Comparison of ENCODE assay signal across 9 mouse cellular contexts in genomic region chr2:71757098-71757497, GRCm38 (mm10). TPM values are rescaled to one million over a fixed set of nuclear protein-coding genes. Genes with fewer than 3 reads are reported as not detected.
DNase-seq lines count a peak whose midpoint lies in the region; ATAC-seq and TF ChIP-seq lines count a peak whose summit lies in the region.
"Had no signal": no experiment of that assay in that cellular context is flagged by ENCODE, and none has a peak within 500 bp of the region (broad histone marks: within the 10 kb centered on the region; RNA-seq: fewer than 3 reads in every experiment).

No protein-coding gene starts in this region.

- H3K9me3 ChIP-seq in hindbrain, embryonic 13.5 days, result no peaks in the 10 kb centered on the region
- H3K9me3 ChIP-seq: stomach, embryonic 15.5 days had no signal

- H3K4me3 ChIP-seq in kidney, adult 2 months (ENCODE audit: insufficient read depth, low read depth, low read length), result no peak overlapping the region
- H3K4me3 ChIP-seq in macrophage (ENCODE audit: inconsistent target), result no peak overlapping the region
- H3K4me3 ChIP-seq in hindbrain, embryonic 13.5 days, result no peak overlapping the region
- H3K4me3 ChIP-seq: stomach, embryonic 15.5 days had no signal

- intact Hi-C loops in gastrocnemius, postnatal 14 days (cut with DNase I; ENCODE audit: low total_unique reads), result no loop called here

- H3K27me3 ChIP-seq in kidney, adult 2 months (replicated peaks; ENCODE audit: control insufficient read depth, insufficient read depth, low read length), result no peaks in the 10 kb centered on the region; the same call in 1 of the 2 replicates
- H3K27me3 ChIP-seq in hindbrain, embryonic 13.5 days, result 0 out of 2 replicates have a peak, but pooled peaks cover 3% of the 10 kb centered on the region
- H3K27me3 ChIP-seq: stomach, embryonic 15.5 days had no signal

- TF ChIP-seq CTCF in kidney, adult 2 months (conservative IDR thresholded peaks at IDR 0.05; ENCODE audit: insufficient read depth, insufficient read length, low read depth, low read length), result no peak

- H3K79me2 ChIP-seq in macrophage (ENCODE audit: inconsistent target), result no peaks in the 10 kb centered on the region

- H3K4me2 ChIP-seq in hindbrain, embryonic 13.5 days, result no peak overlapping the region
- H3K4me2 ChIP-seq: stomach, embryonic 15.5 days had no signal

- no peak for ATAC-seq in hindbrain, embryonic 13.5 days (ENCODE audit: low FRiP score)

- TF ChIP-seq POLR2A in kidney, adult 2 months (IDR thresholded peaks at IDR 0.05; ENCODE audit: low read depth, low read length), result no peak

- no peak overlapping the region for H3K27ac ChIP-seq in kidney, adult 2 months (ENCODE audit: insufficient read depth, low read depth, low read length)
- 0 out of 2 replicates have a peak overlapping the region, but pooled peaks have one; percentile 1 for H3K27ac ChIP-seq in macrophage
- no peak overlapping the region for H3K27ac ChIP-seq in hindbrain, embryonic 13.5 days
- H3K27ac ChIP-seq: stomach, embryonic 15.5 days had no signal

- peak; percentile 16 for DNase-seq in gastrocnemius, postnatal 14 days
- DNase-seq in gastrocnemius, postnatal 10 days, result no peak
- peak; percentile 62 to 79 for DNase-seq in heart, adult 18-20 months
- DNase-seq in kidney, adult 2 months, result peak; percentile 62
- no peak for DNase-seq in left cerebral cortex, adult 18-20 months (ENCODE audit: low spot score in 2 of 2)
- DNase-seq in layer of hippocampus, postnatal 36 days, result no peak

- H3K9ac ChIP-seq in hindbrain, embryonic 13.5 days, result no peak overlapping the region
- H3K9ac ChIP-seq: stomach, embryonic 15.5 days had no signal

- no peaks in the 10 kb centered on the region for H3K4me1 ChIP-seq in kidney, adult 2 months (ENCODE audit: control insufficient read depth, insufficient read depth, low read length)
- 0 out of 2 replicates have a peak, but pooled peaks cover 8% of the 10 kb centered on the region for H3K4me1 ChIP-seq in hindbrain, embryonic 13.5 days (replicated peaks)

- 60% methylated on average over 5 of the region's 5 CpGs for WGBS in kidney, adult 2 months
- 31% methylated on average over 5 of the region's 5 CpGs for WGBS in macrophage (ENCODE audit: missing documents)
- WGBS in hindbrain, embryonic 13.5 days, result 70% methylated on average over 5 of the region's 5 CpGs

- no peaks in the 10 kb centered on the region for H3K36me3 ChIP-seq in kidney, adult 2 months (ENCODE audit: control insufficient read depth, insufficient read depth, low read length)
- no peaks in the 10 kb centered on the region for H3K36me3 ChIP-seq in macrophage (ENCODE audit: inconsistent target)
- H3K36me3 ChIP-seq in hindbrain, embryonic 13.5 days, result no peaks in the 10 kb centered on the region
- H3K36me3 ChIP-seq: stomach, embryonic 15.5 days had no signal

RNA-seq across cellular contexts. Expression of gene Itga6, which starts 11.7 kb away (rescaled TPM):
- total RNA-seq in gastrocnemius, postnatal 14 days (2021), result 10 to 100 TPM; 33.2 to 40.0 TPM
- total RNA-seq in gastrocnemius, postnatal 10 days (2021), result 10 to 100 TPM; 46.4 to 50.3 TPM
- 10 to 100 TPM; 51.5 to 62.3 TPM for total RNA-seq in heart, adult 18-20 months (2021)
- polyA plus RNA-seq in kidney, adult 2 months (2012; rRNA removed), result 58.7 and 60.3 TPM in 2 replicates
- total RNA-seq in macrophage (2018; cell fraction: chromatin; rRNA removed), result 100 to 1,000 TPM in 5 of 26 experiments, 10 to 100 TPM in 21; 10.1 to 124 (median 60.9) TPM
- total RNA-seq in macrophage (2018; cell fraction: cytosol; rRNA removed), result 100 to 1,000 TPM in 8 of 26 experiments, 10 to 100 TPM in 18; 32.9 to 155 (median 72.0) TPM
- total RNA-seq in macrophage (2018; cell fraction: nucleus; rRNA removed), result 100 to 1,000 TPM in 19 of 26 experiments, 10 to 100 TPM in 7; 38.5 to 295 (median 131) TPM
- 84.8 to 140 TPM (median 107 TPM) in 3 replicates for polyA plus RNA-seq in macrophage (2018)
- total RNA-seq in left cerebral cortex, adult 18-20 months (2021), result 10 to 100 TPM; 24.9 to 25.2 TPM
- 20.7 and 25.9 TPM in 2 replicates for polyA plus RNA-seq in hindbrain, embryonic 13.5 days (2015; fragmentation: Nextera tagmentation; extraction: Ambion mirVana)
- total RNA-seq in layer of hippocampus, postnatal 36 days (2021), result 10 to 100 TPM; 28.2 to 30.5 TPM

Comparison
In these comparisons a context has a peak if more than half of its experiments do, and no peak if none do; other contexts are left out.
1. DNase-seq: peak in gastrocnemius, postnatal 14 days (single experiment), heart, adult 18-20 months (2 of 2) and kidney, adult 2 months (single experiment); none in gastrocnemius, postnatal 10 days (single experiment), left cerebral cortex, adult 18-20 months (0 of 2) and layer of hippocampus, postnatal 36 days (0 of 2).